Mouse (Mus musculus): ENCODE measurements around the gene Rreb1. TPM values are rescaled to one million over a fixed set of nuclear protein-coding genes. Genes with fewer than 3 reads are reported as not detected.
A peak's percentile ranks its signal among the peaks of the same experiment; 100 is the strongest.

Rreb1 gene
- total and polyA plus RNA-seq, 2 experiments from 2014 or later, result 8.7 to 21.2 TPM

GRCm38 (mm10) chr13:37964128-37965087 lies 186.2 kb downstream of the Rreb1 start:
- H3K9me3 ChIP-seq (replicated peaks; ENCODE audit: control insufficient read depth, low read length), result no peaks in the 10 kb centered on the region
- ATAC-seq (ENCODE audit: insufficient read depth, low read depth) (no peak), DNase-seq (ENCODE audit: low spot score) (no peak)
- H3K4me1 ChIP-seq (ENCODE audit: control insufficient read depth, insufficient read depth), result peaks cover 9% of the 10 kb centered on the region
- no peaks in the 10 kb centered on the region for H3K27me3 ChIP-seq (ENCODE audit: control insufficient read depth, insufficient read depth, low read length)
- 44% methylated on average over 20 of the region's 20 CpGs for WGBS
- peak overlapping the region; percentile 52 for H3K4me3 ChIP-seq (ENCODE audit: low read depth, low read length)
- H3K9ac ChIP-seq (replicated peaks; ENCODE audit: low read depth, low read length), result no peak overlapping the region
- H3K36me3 ChIP-seq (replicated peaks; ENCODE audit: control insufficient read depth, insufficient read depth, low read length), result no peaks in the 10 kb centered on the region
- TF ChIP-seq CTCF (IDR thresholded peaks at IDR 0.05; ENCODE audit: low read depth) (no peak), EP300 (IDR thresholded peaks at IDR 0.05; ENCODE audit: low read depth) (no peak)
- H3K27ac ChIP-seq (ENCODE audit: low read depth), result no peak overlapping the region
- H3K4me2 ChIP-seq (ENCODE audit: low read depth, low read length), result peak overlapping the region; percentile 73

DNA sequence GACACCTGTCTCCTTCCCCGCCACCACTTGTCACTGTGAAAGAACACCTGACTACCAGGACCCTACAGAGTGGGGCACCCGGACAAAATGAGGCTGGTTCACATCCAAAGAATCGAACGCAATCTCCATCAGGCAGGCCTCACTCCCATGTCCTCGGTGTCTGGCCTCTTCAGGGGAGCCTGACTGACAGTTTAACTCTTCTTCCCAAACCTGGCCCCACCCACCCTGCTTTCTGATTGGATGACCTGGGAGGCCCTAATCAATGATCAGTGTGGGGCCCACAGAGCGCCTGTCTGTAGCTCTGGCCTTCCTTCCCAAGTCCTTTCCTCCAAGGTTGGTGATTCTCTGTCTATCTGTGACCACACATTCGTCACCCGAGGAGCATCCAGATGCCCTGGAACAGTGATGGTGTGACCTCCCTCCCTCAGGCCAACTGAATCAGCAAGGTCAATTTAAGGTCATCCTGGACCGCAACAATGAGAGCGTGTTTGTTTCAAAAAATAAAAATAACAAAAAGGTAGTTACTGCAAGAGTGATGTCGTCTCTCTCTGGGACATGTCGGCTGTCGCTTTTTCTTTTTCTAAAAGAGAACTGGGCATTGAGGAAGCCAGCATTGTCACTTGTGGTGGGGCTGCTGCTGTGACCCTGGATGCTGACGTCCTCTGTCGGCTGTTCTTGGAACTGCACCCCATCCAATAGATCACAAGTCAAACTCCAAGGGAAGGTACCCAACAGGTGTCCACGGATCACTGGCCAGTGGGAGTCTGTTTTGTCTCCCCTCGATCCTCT lies 187.1 kb downstream of the Rreb1 start:
- H3K4me2 ChIP-seq (ENCODE audit: low read depth, low read length), result no peak overlapping the region
- WGBS, result 55% methylated on average over 17 of the region's 17 CpGs
- no peaks in the 10 kb centered on the region for H3K27me3 ChIP-seq (ENCODE audit: control insufficient read depth, insufficient read depth, low read length)

GRCm38 (mm10) chr13:37966256-37967051 lies 188.3 kb downstream of the Rreb1 start:
- DNase-seq (ENCODE audit: low spot score) (no peak), ATAC-seq (ENCODE audit: insufficient read depth, low read depth) (no peak)
- Histone ChIP-seq H3K4me3 (ENCODE audit: low read depth, low read length) (no peak overlapping the region), H3K4me2 (ENCODE audit: low read depth, low read length) (no peak overlapping the region), H3K36me3 (replicated peaks; ENCODE audit: control insufficient read depth, insufficient read depth, low read length) (no peaks in the 10 kb centered on the region), H3K4me1 (ENCODE audit: control insufficient read depth, insufficient read depth) (peaks cover 7% of the 10 kb centered on the region; the same call in 1 of the 2 replicates), H3K9ac (replicated peaks; ENCODE audit: low read depth, low read length) (no peak overlapping the region), H3K27ac (ENCODE audit: low read depth) (no peak overlapping the region), H3K9me3 (replicated peaks; ENCODE audit: control insufficient read depth, low read length) (no peaks in the 10 kb centered on the region), H3K27me3 (ENCODE audit: control insufficient read depth, insufficient read depth, low read length) (no peaks in the 10 kb centered on the region)
- 84% methylated on average over 15 of the region's 15 CpGs for WGBS
- TF ChIP-seq CTCF (IDR thresholded peaks at IDR 0.05; ENCODE audit: low read depth) (no peak), EP300 (IDR thresholded peaks at IDR 0.05; ENCODE audit: low read depth) (no peak)

More for the DNA sequence above, 187.1 kb downstream of the Rreb1 start:
- H3K27ac ChIP-seq (ENCODE audit: low read depth), result no peak overlapping the region
- peaks cover 7% of the 10 kb centered on the region; the same call in 1 of the 2 replicates for H3K4me1 ChIP-seq (ENCODE audit: control insufficient read depth, insufficient read depth)
- H3K36me3 ChIP-seq (replicated peaks; ENCODE audit: control insufficient read depth, insufficient read depth, low read length), result no peaks in the 10 kb centered on the region
- ATAC-seq (ENCODE audit: insufficient read depth, low read depth) (no peak), DNase-seq (ENCODE audit: low spot score) (no peak)
- H3K4me3 ChIP-seq (ENCODE audit: low read depth, low read length), result no peak overlapping the region
- no peak for TF ChIP-seq CTCF (IDR thresholded peaks at IDR 0.05; ENCODE audit: low read depth)
- no peak for TF ChIP-seq EP300 (IDR thresholded peaks at IDR 0.05; ENCODE audit: low read depth)
- H3K9ac ChIP-seq (replicated peaks; ENCODE audit: low read depth, low read length), result no peak overlapping the region
- H3K9me3 ChIP-seq (replicated peaks; ENCODE audit: control insufficient read depth, low read length), result no peaks in the 10 kb centered on the region

DNA sequence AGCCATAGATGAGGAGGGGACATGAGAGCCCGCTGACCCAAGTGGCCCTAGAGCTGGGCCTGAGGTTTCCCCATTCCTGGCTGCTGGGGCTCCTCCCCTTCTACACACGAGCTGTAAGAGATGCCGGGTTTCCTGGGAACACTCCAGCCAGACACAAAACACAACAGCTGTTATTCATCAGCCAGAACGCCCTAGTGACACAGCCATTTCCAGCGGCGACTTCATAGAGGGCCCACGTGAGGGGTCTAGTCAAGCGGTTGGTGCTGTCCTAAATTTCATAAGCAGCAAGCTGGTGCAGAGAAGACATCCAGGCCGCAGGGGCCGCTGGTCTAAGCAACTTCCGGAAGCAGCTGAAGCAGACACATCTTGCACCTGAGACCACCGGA lies 188.8 kb downstream of the Rreb1 start:
- WGBS, result 37% methylated on average over 12 of the region's 12 CpGs
- H3K27me3 ChIP-seq (ENCODE audit: control insufficient read depth, insufficient read depth, low read length), result no peaks in the 10 kb centered on the region
- H3K4me3 ChIP-seq (ENCODE audit: low read depth, low read length), result no peak overlapping the region
- peaks cover 7% of the 10 kb centered on the region; the same call in 1 of the 2 replicates for H3K4me1 ChIP-seq (ENCODE audit: control insufficient read depth, insufficient read depth)
- ATAC-seq (ENCODE audit: insufficient read depth, low read depth) (peak; percentile 23; the same call in 1 of the 2 replicates), DNase-seq (ENCODE audit: low spot score) (no peak)
- H3K4me2 ChIP-seq (ENCODE audit: low read depth, low read length), result no peak overlapping the region
- H3K9me3 ChIP-seq (replicated peaks; ENCODE audit: control insufficient read depth, low read length), result no peaks in the 10 kb centered on the region
- no peak overlapping the region for H3K9ac ChIP-seq (replicated peaks; ENCODE audit: low read depth, low read length)
- no peak overlapping the region for H3K27ac ChIP-seq (ENCODE audit: low read depth)
- no peak for TF ChIP-seq EP300 (IDR thresholded peaks at IDR 0.05; ENCODE audit: low read depth)
- no peaks in the 10 kb centered on the region for H3K36me3 ChIP-seq (replicated peaks; ENCODE audit: control insufficient read depth, insufficient read depth, low read length)

DNA sequence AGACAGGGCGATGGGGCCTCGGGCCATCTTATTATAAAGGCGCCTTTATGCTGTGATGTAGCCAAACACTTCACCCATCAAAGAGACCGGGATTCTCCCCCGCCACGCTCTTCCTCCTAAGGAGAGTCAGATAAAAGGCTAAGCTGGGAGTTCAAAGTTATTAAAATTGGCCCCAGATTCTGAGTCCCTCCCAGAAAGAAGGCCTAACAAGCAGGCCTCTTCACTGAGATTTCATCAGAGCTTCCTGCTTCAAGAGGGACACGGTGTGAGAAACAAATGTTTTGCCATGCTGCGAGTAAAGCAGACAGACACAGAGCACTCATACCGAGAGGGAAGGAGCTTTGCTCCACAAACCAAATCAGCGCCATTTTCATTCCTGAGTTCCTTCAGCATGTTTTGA lies 189.4 kb downstream of the Rreb1 start:
- DNase-seq (ENCODE audit: low spot score) (no peak), ATAC-seq (ENCODE audit: insufficient read depth, low read depth) (no peak)
- 64% methylated on average over 10 of the region's 10 CpGs for WGBS
- no peaks in the 10 kb centered on the region for H3K9me3 ChIP-seq (replicated peaks; ENCODE audit: control insufficient read depth, low read length)
- no peak overlapping the region for H3K9ac ChIP-seq (replicated peaks; ENCODE audit: low read depth, low read length)
- H3K27me3 ChIP-seq (ENCODE audit: control insufficient read depth, insufficient read depth, low read length), result no peaks in the 10 kb centered on the region
- no peak overlapping the region for H3K4me3 ChIP-seq (ENCODE audit: low read depth, low read length)
- H3K36me3 ChIP-seq (replicated peaks; ENCODE audit: control insufficient read depth, insufficient read depth, low read length), result no peaks in the 10 kb centered on the region
- H3K27ac ChIP-seq (ENCODE audit: low read depth), result no peak overlapping the region
- TF ChIP-seq EP300 (IDR thresholded peaks at IDR 0.05; ENCODE audit: low read depth) (no peak), CTCF (IDR thresholded peaks at IDR 0.05; ENCODE audit: low read depth) (no peak)
- peaks cover 7% of the 10 kb centered on the region; the same call in 1 of the 2 replicates for H3K4me1 ChIP-seq (ENCODE audit: control insufficient read depth, insufficient read depth)
- H3K4me2 ChIP-seq (ENCODE audit: low read depth, low read length), result no peak overlapping the region

Measured in heart, postnatal 0 days (tissue).